Mouse (Mus musculus) CH12.LX (cell line): ENCODE results near the gene Prkag2. TPM values are rescaled to one million over a fixed set of nuclear protein-coding genes. Genes with fewer than 3 reads are reported as not detected.

Experiments
- DNase-seq: peaks from one replicate; pipeline ENCODE4 v3.0.0-alpha.2; 2013; ENCODE audit errors: extremely low read depth
- H3K27ac ChIP-seq: 2 replicates; pipeline ENCODE4 v1.5.1; 2012; ENCODE audit warnings: low read depth, mild to moderate bottlenecking, control low read depth, moderate library complexity; ENCODE audit not compliant: insufficient read depth
- H3K27me3 ChIP-seq: replicated peaks from 2 replicates; pipeline ENCODE3; 2012; ENCODE audit warnings: inconsistent platforms
- H3K36me3 ChIP-seq, 2 experiments: replicated peaks in 1 of 2; 2 replicates each; pipeline versions ENCODE3 to v1.6.1; 2012; ENCODE audit warnings: inconsistent platforms in 1 of 2, low read length in 1 of 2, mild to moderate bottlenecking in 1 of 2, mixed read lengths in 1 of 2, moderate library complexity in 1 of 2; ENCODE audit not compliant: control insufficient read depth in 1 of 2, insufficient read depth in 1 of 2
- H3K4me1 ChIP-seq, 2 experiments: 2 replicates each; pipeline ENCODE4 v1.6.1; 2012; ENCODE audit warnings: inconsistent platforms in 1 of 2, moderate library complexity in 1 of 2; ENCODE audit not compliant: insufficient read depth in 2 of 2, control insufficient read depth in 1 of 2
- H3K4me2 ChIP-seq: 2 replicates; pipeline ENCODE4 v1.6.1; 2012; ENCODE audit warnings: low read depth, mild to moderate bottlenecking, control low read depth; ENCODE audit not compliant: poor library complexity, insufficient read depth, severe bottlenecking
- H3K4me3 ChIP-seq, 3 experiments: fragments of 150-350 bp in 1 of 3; sonication (generic) in 1 of 3; replicated peaks in 1 of 3; 2 replicates each; pipeline versions ENCODE3 to v1.5.1; 2011 to 2012; ENCODE audit warnings: low read depth in 2 of 3, low read length in 2 of 3, mild to moderate bottlenecking in 2 of 3, moderate library complexity in 2 of 3, control low read depth in 1 of 3, improper control_type of control experiment in 1 of 3, inconsistent platforms in 1 of 3, mixed read lengths in 1 of 3; ENCODE audit not compliant: poor library complexity in 1 of 3
- H3K79me2 ChIP-seq: replicated peaks from 2 replicates; pipeline ENCODE4 v1.6.1; 2012; ENCODE audit warnings: mild to moderate bottlenecking, moderate library complexity; ENCODE audit not compliant: control insufficient read depth, poor library complexity, insufficient read depth, severe bottlenecking; ENCODE audit errors: extremely low read depth
- H3K9ac ChIP-seq: 2 replicates; pipeline ENCODE4 v1.6.1; 2012; ENCODE audit warnings: low read depth, mild to moderate bottlenecking, control low read depth, moderate library complexity; ENCODE audit not compliant: insufficient read depth
- H3K9me3 ChIP-seq: replicated peaks from 2 replicates; pipeline ENCODE3; 2012; ENCODE audit warnings: low read length, inconsistent platforms, mixed read lengths
- BHLHE40 ChIP-seq: IDR thresholded peaks from 2 replicates; pipeline ENCODE4 v1.6.1; 2011; ENCODE audit warnings: mild to moderate bottlenecking, low read depth, low read length, improper control_type of control experiment
- CTCF ChIP-seq, 2 experiments: IDR thresholded peaks in 1 of 2; conservative IDR thresholded peaks in 1 of 2; 2 replicates each; pipeline ENCODE4 v1.5.1; 2011 to 2012; ENCODE audit warnings: low read depth in 2 of 2, low read length in 2 of 2, improper control_type of control experiment in 1 of 2, inconsistent platforms in 1 of 2, mild to moderate bottlenecking in 1 of 2, moderate library complexity in 1 of 2
- ELF1 ChIP-seq: IDR thresholded peaks from 2 replicates; pipeline ENCODE4 v1.6.1; 2014; ENCODE audit warnings: low read depth, mild to moderate bottlenecking, inconsistent platforms, low read length, improper control_type of control experiment
- MYC ChIP-seq: IDR thresholded peaks from 2 replicates; pipeline ENCODE4 v1.6.1; 2011; ENCODE audit warnings: low read depth, mild to moderate bottlenecking, improper control_type of control experiment, low read length
- NELFE ChIP-seq: IDR thresholded peaks from 2 replicates; pipeline ENCODE4 v1.6.1; 2011; ENCODE audit warnings: low read depth, low read length, improper control_type of control experiment
- POLR2A ChIP-seq: IDR thresholded peaks from 2 replicates; pipeline ENCODE4 v1.6.1; 2011; ENCODE audit warnings: low read depth, mild to moderate bottlenecking, improper control_type of control experiment, low read length
- TBP ChIP-seq: conservative IDR thresholded peaks from 2 replicates; pipeline ENCODE4 v1.6.1; 2011; ENCODE audit warnings: low read depth, low read length, improper control_type of control experiment
- USF1 ChIP-seq: IDR thresholded peaks from 2 replicates; pipeline ENCODE4 v1.6.1; 2014; ENCODE audit warnings: low read depth, mild to moderate bottlenecking, inconsistent platforms, low read length, improper control_type of control experiment
- ZC3H11A ChIP-seq: IDR thresholded peaks from 2 replicates; pipeline ENCODE4 v1.6.1; 2012; ENCODE audit warnings: low read depth, mild to moderate bottlenecking, inconsistent platforms, low read length, improper control_type of control experiment
- ZMIZ1 ChIP-seq: IDR thresholded peaks from 2 replicates; pipeline ENCODE4 v1.6.1; 2012; ENCODE audit warnings: low read depth, mild to moderate bottlenecking, inconsistent platforms, low read length, improper control_type of control experiment
- dilution Hi-C: fragments of 300-500 bp; cut with MboI; formaldehyde crosslinking; loops from 2 replicates; pipeline ENCODE4 v1.14.3; 2020; ENCODE audit warnings: low sequenced_read_pairs; ENCODE audit not compliant: extremely low pct_unique_long_range_greater_than_20kb, extremely low pct_ligation_motif_present
- in situ Hi-C: fragments of 300-500 bp; cut with MboI; formaldehyde crosslinking; loops from 3 replicates; pipeline ENCODE4 v1.14.3; 2019; ENCODE audit warnings: low sequenced_read_pairs, low pct_ligation_motif_present, low pct_unique_long_range_greater_than_20kb, mixed read lengths
- polyA plus RNA-seq: library from polyadenylated mRNA; unstranded; fragments of >175 nt; gene quantifications from 2 replicates; pipeline ENCODE4 v1.2.1, GENCODE M21; 2012; ENCODE audit warnings: low read depth; ENCODE audit not compliant: insufficient read length
- total RNA-seq, 2 experiments: library from RNA; depleted of rRNA; stranded (reverse); fragments of 300-350 nt in 1 of 2; fragments of >200 nt in 1 of 2; gene quantifications; 2 replicates each; pipeline ENCODE4 v1.2.3; 2012 to 2014

Prkag2 gene
- total and polyA plus RNA-seq, 3 experiments = 4.6 to 21.2 (median 8.8) TPM

DNA sequence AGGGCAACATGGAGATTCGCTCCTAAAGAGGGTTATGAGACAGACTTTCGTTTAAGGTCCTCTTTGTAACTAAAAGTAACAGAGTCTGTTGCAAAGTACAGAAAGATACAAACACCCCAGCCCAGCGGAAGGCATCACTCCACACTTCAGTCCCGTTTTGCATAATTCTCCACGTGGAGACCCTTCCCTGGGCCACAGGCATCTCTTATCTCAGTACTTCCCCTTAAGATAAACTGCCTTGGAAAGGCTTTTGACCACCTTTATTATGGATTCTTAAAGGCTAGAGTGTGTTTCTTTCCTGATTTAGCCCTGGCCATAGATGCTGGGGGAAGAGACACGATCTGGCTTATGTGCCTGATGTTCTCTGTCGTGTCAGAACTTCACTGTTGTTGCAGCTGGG lies 59.5 kb downstream of the Prkag2 start:
- no peaks in the 10 kb centered on the region for H3K27me3 ChIP-seq
- no peak overlapping the region for H3K4me3 ChIP-seq
- no peak overlapping the region for H3K4me2 ChIP-seq
- no peaks in the 10 kb centered on the region for H3K79me2 ChIP-seq
- in situ Hi-C loops = no loop called here
- DNase-seq = no peak
- H3K9me3 ChIP-seq = peaks cover 5% of the 10 kb centered on the region
- no peak overlapping the region for H3K27ac ChIP-seq
- dilution Hi-C loops = no loop called here
- TF ChIP-seq BHLHE40 = no peak
- no peak for TF ChIP-seq CTCF (conservative IDR thresholded peaks at IDR 0.05 in 1 of 2, IDR thresholded peaks at IDR 0.05 in 1 of 2; ENCODE audit: low read depth in 2 of 2, low read length in 2 of 2)
- H3K36me3 ChIP-seq = no peaks in the 10 kb centered on the region
- peaks cover 0 to 36% of the 10 kb centered on the region in 2 experiments; a peak in 2 of 4 replicates for H3K4me1 ChIP-seq
- no peak overlapping the region for H3K9ac ChIP-seq

DNA sequence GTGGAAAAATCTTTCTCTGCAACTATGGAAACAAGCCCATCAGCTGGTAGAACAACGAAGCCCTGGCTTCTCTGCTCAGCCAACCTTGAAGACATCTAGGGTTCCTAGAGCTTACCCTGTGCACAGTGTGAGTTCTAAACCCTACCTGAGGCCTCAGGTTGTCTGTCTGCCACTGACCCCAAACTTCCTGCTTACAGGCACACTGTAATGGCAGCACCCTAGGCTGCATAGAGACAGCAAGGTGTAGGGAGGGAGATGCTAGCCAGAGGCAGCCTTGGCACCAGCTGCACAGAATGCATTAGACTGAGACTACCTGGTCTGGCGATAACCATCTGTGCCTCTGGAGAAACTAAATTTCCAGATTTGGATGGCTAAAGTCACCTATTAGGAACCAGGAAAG lies 61.6 kb downstream of the Prkag2 start:
- TF ChIP-seq USF1 (no peak), ELF1 (no peak), ZMIZ1 (no peak), ZC3H11A (no peak)
- dilution Hi-C loops (no loop called here), in situ Hi-C loops (no loop called here)
- no peak for DNase-seq
- Histone ChIP-seq H3K4me1 (peaks cover 0 to 36% of the 10 kb centered on the region in 2 experiments; a peak in 2 of 4 replicates), H3K9me3 (peaks cover 5% of the 10 kb centered on the region), H3K27ac (no peak overlapping the region), H3K79me2 (no peaks in the 10 kb centered on the region), H3K9ac (no peak overlapping the region), H3K4me2 (no peak overlapping the region), H3K36me3 (no peaks in the 10 kb centered on the region), H3K27me3 (no peaks in the 10 kb centered on the region), H3K4me3 (no peak overlapping the region)

GRCm38 (mm10) chr5:25035391-25035790 lies 65.1 kb downstream of the Prkag2 start:
- in situ Hi-C loops (no loop called here), dilution Hi-C loops (no loop called here)
- peaks cover 0 to 11% of the 10 kb centered on the region in 2 experiments; a peak in 2 of 4 replicates for H3K4me1 ChIP-seq

More at GRCm38 (mm10) chr5:25035391-25035790, 65.1 kb downstream of the Prkag2 start:
- no peak overlapping the region for H3K9ac ChIP-seq
- H3K36me3 ChIP-seq = no peaks in the 10 kb centered on the region
- H3K79me2 ChIP-seq = no peaks in the 10 kb centered on the region
- no peak overlapping the region for H3K4me3 ChIP-seq
- no peaks in the 10 kb centered on the region for H3K27me3 ChIP-seq
- no peak overlapping the region; the same call in 1 of the 2 replicates for H3K27ac ChIP-seq
- DNase-seq = no peak
- H3K4me2 ChIP-seq = no peak overlapping the region
- no peak for TF ChIP-seq TBP
- TF ChIP-seq NELFE = no peak
- no peak for TF ChIP-seq POLR2A
- no peak for TF ChIP-seq USF1
- TF ChIP-seq MYC = no peak
- peaks cover 5% of the 10 kb centered on the region for H3K9me3 ChIP-seq
